Mouse (Mus musculus): ENCODE measurements around the gene Macf1.
"Not testable (repeated sequence)": the region's sequence is repeated elsewhere in the genome, so short reads cannot be mapped to it uniquely, and the experiment has no call there.

Gene Macf1

GRCm38 (mm10) chr4:123552689-123553088, 131.5 kb downstream of the Macf1 start:
- no peak for DNase-seq (ENCODE audit: low read depth, low spot score)

GRCm38 (mm10) chr4:123548317-123548716, 135.8 kb downstream of the Macf1 start:
- no peak for DNase-seq (ENCODE audit: low read depth, low spot score)

DNA sequence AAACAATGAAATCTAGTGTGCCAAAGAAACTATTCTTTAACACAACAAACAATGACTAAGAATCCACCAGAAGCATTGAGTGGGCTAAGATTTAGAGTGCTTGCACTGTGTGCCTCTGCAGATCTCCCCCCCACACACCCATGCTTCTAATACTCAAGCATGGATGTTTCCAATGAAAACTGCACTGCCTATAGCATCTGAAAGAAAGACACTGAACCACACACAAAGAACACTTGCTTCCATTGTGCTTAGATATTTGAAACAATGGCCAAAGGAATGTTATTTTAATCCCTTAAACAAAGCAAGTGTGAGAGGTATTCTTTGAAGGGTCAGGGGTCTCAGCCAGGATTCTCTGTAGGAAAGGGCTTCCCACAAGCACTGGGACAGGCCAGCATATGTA, 140.5 kb downstream of the Macf1 start:
- DNase-seq (ENCODE audit: low read depth, low spot score): no peak

- DNase-seq (ENCODE audit: low read depth, low spot score): peak; percentile 55
Observed at GRCm38 (mm10) chr4:123535271-123535670, 148.9 kb downstream of the Macf1 start.

GRCm38 (mm10) chr4:123532001-123532400, 152.2 kb downstream of the Macf1 start:
- no peak for DNase-seq (ENCODE audit: low read depth, low spot score)

DNA sequence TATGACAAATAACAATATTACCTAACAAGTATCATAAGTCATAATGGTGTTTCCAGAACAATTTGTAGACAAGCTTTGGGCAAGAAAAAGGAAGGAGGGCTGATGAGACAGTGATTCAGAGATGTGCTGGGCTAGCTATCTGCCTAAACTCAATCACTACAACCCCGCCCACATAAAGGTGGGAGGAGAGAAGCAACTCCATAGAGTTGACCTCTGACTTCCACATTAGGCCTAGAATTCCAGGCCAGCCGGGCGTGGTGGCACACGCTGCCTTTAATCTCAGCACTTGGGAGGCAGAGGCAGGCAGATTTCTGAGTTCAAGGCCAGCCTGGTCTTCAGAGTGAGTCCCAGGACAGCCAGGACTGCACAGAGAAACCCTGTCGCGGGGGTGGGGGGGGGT, 153.2 kb downstream of the Macf1 start:
- no peak for DNase-seq (ENCODE audit: low read depth, low spot score)

- DNase-seq (ENCODE audit: low read depth, low spot score): peak; percentile 45
Observed at GRCm38 (mm10) chr4:123529230-123529629, 154.9 kb downstream of the Macf1 start.

DNA sequence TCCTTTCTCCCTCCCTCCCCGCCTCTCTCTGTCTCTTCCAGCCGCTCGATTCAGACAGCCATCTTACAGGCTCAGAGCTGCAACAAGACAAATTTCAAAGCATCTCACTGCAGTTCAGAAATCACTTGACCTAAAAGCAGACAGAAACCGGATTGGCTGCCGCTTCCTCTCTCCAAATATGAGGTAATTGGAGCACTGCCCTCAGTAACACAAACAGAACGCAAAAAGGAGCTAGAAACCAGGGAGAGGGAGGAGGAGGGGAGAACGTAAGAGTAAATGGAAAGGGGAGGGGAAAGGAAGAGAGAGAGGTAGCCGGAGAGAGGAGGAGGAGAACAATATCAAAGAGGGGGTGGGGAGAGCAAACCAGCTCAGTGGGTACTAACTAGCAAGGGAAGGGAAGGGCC, 156.6 kb downstream of the Macf1 start:
- peak; percentile 39 for DNase-seq (ENCODE audit: low read depth, low spot score)

DNA sequence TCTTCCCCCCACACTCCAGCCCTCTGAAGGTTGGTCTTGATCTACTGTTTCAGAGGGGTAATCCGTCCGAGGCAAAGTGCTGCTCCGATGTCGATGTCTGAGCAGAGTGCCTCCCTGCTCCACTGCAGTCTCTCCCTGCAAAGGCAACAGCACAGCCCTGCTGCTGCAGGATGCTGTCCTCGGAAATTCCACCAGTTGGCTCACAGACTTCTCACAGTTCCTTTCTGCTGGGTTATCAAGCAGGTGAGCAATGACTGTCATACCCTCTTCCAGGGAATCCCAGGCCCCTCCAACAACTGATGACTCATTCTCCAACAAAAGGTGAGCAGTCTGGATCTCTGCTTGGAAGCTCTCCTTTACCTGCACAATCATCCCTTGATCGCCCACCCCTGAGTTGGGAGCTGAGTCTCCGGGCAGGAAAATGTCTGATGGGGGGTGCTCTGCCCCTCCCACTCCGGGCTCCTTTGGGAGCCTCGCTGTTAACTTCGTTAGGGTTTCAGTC, 157.3 kb downstream of the Macf1 start:
- DNase-seq (ENCODE audit: low read depth, low spot score): no peak

DNA sequence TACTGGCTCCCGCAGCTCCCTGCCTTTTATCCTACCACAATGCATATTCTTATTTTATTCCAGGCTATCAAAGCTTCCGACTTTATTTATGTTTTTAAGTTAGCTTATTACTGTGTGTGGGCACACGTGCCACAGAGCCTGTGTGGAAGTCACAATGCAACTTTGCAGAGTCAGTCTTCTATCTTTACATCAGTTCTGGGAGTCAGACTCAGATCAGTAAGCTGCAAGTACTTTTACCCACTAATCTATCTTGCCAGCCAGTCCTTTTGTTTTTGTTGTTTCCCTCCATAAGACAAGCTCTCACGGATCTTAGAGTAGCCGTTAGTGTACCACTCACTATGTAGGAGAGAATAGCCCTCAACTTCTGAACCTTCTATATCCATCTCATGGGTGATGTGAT, 159.4 kb downstream of the Macf1 start:
- no peak for DNase-seq (ENCODE audit: low read depth, low spot score)

- not testable (repeated sequence) for DNase-seq (ENCODE audit: low read depth, low spot score)
Observed at GRCm38 (mm10) chr4:123520123-123520522, 164.0 kb downstream of the Macf1 start.

DNA sequence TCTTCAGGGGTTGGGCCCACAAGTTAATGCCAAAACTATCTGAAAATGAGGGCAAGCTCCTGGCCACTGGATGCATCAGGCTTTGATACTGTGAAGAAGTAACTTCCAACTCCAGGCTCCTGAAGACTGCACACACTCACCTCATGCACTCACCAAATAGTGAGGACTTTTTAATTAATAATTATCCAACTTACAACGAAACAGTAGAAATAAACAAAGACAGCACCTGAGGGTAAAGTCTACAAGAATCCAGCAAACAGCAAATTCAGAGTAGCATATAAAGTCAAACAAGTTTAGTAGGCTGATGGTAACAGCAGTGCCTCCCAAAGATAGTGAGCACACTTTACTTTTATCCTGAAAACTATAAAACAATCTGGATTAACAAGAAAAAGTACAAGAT, 168.5 kb downstream of the Macf1 start:
- DNase-seq (ENCODE audit: low read depth, low spot score): no peak

DNA sequence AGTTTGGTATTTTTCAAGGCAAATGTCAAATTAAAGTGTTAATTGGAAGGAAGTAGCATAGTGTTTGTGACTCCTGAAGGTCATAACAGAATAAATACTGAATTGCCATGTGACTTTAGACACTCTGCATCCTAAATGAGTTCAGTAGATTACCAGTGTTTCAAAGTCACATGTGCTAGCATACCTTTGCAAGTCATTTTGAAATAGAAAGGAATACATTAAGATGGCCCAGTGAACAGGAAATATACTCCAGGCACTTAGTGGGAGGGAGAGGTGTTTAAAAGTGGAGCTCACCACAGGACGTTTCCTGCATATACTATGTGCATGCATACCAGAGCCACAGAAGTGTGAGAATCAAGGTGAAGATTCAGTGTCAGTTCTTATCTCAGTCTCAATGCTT, 174.0 kb downstream of the Macf1 start:
- no peak for DNase-seq (ENCODE audit: low read depth, low spot score)

DNA sequence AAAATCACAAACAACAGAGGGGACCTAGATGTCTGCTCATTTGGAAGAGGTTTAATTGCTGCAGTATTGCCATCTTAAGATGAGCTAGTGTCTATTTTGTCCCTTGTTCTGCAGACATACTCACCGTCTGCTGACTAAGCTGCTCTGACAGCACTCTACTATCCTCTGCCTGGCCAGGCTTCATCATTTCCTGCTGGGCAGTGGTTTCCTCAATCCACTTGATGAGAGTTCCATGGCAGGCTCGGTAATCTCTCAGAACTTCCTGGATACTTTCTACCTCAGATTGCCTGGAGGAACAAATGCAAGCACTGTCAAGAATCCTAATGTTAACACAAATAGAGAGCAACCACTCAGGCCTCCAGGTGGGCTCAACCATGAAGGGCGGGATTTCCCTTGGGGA, 195.1 kb downstream of the Macf1 start:
- DNase-seq (ENCODE audit: low read depth, low spot score): no peak

DNA sequence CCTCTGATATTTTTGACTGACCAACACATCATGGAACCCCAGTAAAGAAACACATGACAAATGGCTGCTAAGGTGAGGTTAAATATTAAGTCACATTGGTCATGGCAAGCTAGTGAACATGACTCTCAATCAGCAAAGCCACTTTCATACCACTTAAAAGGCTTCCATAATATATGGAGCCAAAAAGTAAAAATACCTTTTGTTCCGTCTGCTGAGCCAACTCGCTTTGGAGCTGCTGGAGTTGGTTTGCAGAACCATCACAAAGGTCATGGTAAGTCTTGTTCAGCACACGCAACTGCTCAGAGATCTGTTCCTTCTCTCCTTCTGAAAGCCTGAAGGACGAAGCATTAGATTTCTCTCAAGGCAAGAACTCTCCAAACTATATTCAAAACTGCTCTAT, 204.2 kb downstream of the Macf1 start:
- no peak for DNase-seq (ENCODE audit: low read depth, low spot score)

- DNase-seq (ENCODE audit: low read depth, low spot score): no peak
Observed at GRCm38 (mm10) chr4:123478655-123479433, 205.3 kb downstream of the Macf1 start.

- no peak for DNase-seq (ENCODE audit: low read depth, low spot score)
Observed at GRCm38 (mm10) chr4:123465799-123466198, 218.4 kb downstream of the Macf1 start.

DNA sequence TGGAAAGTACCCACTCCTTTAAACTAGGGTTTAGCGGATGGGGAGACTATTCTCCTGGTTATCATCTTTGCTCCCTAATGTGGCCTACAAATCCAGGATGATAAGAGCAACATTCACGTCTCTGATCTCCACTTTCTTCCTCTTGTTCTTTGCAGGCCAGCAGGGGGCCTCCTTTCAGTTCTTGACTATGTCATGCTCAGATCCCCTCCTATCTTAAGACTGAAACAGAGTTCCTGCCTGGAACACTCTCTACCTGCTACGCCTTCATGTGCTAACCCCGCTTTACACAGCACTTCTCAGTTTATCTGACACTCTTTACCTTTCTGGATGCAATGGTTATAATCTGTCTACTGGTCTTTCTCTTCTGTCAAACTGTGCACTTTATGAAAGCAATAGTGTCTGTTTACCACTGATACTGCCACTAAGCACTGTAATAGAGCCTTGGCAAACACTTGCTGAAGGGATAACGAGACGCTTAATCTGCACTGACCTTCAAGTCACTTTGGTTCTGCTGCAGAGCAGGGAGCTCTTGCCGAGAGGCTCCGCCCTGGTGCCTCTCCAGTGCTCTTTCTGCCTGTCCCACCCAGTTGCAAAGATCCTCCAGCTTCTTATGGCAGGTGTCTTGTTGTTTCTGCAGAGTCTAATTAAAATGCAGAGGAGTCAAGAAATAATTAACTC, 223.4 kb downstream of the Macf1 start:
- DNase-seq (ENCODE audit: low read depth, low spot score): peak; percentile 6

DNA sequence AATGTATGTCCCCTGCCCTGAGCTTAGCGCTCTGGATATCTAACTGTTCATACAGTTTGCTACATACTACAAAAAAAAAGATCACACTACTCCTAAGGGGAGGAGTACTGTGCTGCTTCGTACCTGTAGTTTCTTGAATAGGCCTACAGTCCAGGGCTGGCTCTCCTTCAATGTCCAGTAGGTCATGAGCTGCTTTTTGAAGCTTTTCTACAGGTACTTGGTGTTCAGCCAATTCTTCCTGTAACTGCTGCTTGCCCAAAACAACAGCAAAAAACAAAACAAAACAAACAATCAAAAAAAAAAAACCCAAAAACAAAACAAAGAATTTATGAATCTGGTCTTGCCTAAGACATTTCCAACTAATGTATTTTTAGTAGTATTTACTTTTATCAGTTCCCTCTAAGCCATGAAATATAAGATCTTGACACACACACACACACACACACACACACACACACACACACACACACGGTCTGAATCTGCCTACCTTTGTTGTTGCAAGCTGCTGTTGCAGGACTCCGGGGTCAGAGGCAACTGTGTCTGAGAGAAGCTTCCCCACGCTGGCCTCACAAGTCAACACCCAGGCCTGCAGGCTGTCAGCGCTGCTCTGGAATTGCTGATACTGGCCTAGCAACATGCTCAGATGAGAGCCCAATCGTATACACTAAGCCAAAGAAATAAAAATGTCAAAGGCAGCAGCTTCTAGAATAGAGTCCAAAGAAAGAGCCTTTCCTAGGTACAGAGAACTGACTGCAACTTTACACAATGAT, 229.1 kb downstream of the Macf1 start:
- no peak for DNase-seq (ENCODE audit: low read depth, low spot score)

DNA sequence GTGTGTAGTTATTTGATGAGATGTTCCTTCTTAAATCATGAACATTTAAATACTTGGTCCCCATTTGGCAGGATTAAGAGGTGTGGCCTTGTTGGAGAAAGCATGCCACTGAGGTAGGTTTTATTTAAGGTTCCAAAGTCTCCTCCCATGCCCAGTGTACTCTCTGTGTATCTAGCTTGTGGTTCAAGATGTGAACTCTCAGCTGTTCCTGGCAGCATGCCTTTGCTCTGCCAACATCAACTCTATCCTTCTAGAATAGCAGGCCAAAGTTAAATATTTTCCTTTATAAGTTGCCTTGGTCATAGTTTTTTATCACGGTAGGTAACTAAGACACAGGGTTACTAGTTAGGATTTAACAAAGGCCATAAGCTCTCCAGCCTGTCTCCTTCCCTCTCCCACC, 230.4 kb downstream of the Macf1 start:
- no peak for DNase-seq (ENCODE audit: low read depth, low spot score)

DNA sequence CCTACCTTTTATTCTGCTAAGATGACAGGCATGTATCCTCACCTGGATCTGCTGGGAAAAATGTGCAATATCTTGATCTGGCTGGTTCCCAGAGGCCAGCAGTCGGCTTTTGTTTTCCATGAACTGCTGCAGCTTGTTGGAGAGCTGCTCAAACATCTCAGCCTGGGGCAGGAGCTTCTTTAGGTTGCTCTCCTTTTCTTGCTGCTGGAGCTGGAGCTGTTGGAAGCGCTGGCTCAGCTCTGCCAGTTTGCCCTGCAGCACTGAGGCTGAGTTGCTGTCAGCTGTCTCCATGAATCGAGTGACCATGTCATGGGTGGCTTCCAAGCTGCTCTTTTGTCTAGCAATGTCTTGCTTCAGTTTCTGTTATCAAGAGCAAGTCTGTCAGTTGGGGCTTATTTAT, 232.2 kb downstream of the Macf1 start:
- no peak for DNase-seq (ENCODE audit: low read depth, low spot score)

GRCm38 (mm10) chr4:123449304-123449703, 234.9 kb downstream of the Macf1 start:
- DNase-seq (ENCODE audit: low read depth, low spot score): no peak
